Mouse (Mus musculus) C2C12 (cell line): ENCODE measurements around the gene Kdm1a.

Experiments
- CEBPB ChIP-seq: IDR thresholded peaks from one replicate; pipeline ENCODE4 v1.6.1; 2011; ENCODE audit warnings: low read depth, mild to moderate bottlenecking, control low read depth, moderate library complexity
- CTCF ChIP-seq: IDR thresholded peaks from one replicate; pipeline ENCODE4 v1.5.1; 2011; ENCODE audit not compliant: control insufficient read depth, insufficient read depth, insufficient read length
- FOSL1 ChIP-seq: IDR thresholded peaks from one replicate; pipeline ENCODE4 v1.8.0; 2011; ENCODE audit warnings: mild to moderate bottlenecking, low read length; ENCODE audit not compliant: poor library complexity, insufficient read depth, severe bottlenecking
- MAX ChIP-seq: IDR thresholded peaks from one replicate; pipeline ENCODE4 v1.6.1; 2011; ENCODE audit warnings: mild to moderate bottlenecking, control low read depth
- MYOD1 ChIP-seq: IDR thresholded peaks from one replicate; pipeline ENCODE4 v1.6.1; 2011; ENCODE audit warnings: low read depth; ENCODE audit not compliant: control insufficient read depth, insufficient read length
- MYOG ChIP-seq: IDR thresholded peaks from one replicate; pipeline ENCODE4 v1.6.1; 2011; ENCODE audit not compliant: control insufficient read depth, insufficient read length; ENCODE audit errors: extremely low read depth
- USF1 ChIP-seq: IDR thresholded peaks from one replicate; pipeline ENCODE4 v1.6.1; 2011; ENCODE audit warnings: low read depth, mild to moderate bottlenecking, control low read depth, moderate library complexity

- no peak for TF ChIP-seq MAX
- TF ChIP-seq MYOD1: no peak
- no peak for TF ChIP-seq CTCF
- no peak for TF ChIP-seq USF1
- no peak for TF ChIP-seq CEBPB
- TF ChIP-seq MYOG: no peak
- TF ChIP-seq FOSL1: no peak
These were observed 49.4 kb downstream of the Kdm1a start for GRCm38 (mm10) chr4:136553108-136553507.
